Mouse (Mus musculus): ENCODE data around the gene Lrp5.

- TF ChIP-seq POLR2A (IDR thresholded peaks at IDR 0.05; ENCODE audit: control insufficient read depth, extremely low read depth, insufficient read depth, low read length, poor library complexity), result peak; percentile 7; the same call in 1 of the 2 replicates
- peak; percentile 61; the same call in 1 of the 2 replicates for TF ChIP-seq CTCF (IDR thresholded peaks at IDR 0.05; ENCODE audit: borderline replicate concordance, control insufficient read depth, extremely low read depth, insufficient read depth, low read length, poor library complexity)
Measured at GRCm38 (mm10) chr19:3718481-3719361, 32.4 kb upstream of the Lrp5 start.
